Mouse (Mus musculus): ENCODE data around the gene Bfsp2. TPM values are rescaled to one million over a fixed set of nuclear protein-coding genes. Genes with fewer than 3 reads are reported as not detected.
A peak's percentile ranks its signal among the peaks of the same experiment; 100 is the strongest.

Gene Bfsp2
- total RNA-seq, 2 experiments from 2014 or later: 0.48 to 0.49 TPM

DNA sequence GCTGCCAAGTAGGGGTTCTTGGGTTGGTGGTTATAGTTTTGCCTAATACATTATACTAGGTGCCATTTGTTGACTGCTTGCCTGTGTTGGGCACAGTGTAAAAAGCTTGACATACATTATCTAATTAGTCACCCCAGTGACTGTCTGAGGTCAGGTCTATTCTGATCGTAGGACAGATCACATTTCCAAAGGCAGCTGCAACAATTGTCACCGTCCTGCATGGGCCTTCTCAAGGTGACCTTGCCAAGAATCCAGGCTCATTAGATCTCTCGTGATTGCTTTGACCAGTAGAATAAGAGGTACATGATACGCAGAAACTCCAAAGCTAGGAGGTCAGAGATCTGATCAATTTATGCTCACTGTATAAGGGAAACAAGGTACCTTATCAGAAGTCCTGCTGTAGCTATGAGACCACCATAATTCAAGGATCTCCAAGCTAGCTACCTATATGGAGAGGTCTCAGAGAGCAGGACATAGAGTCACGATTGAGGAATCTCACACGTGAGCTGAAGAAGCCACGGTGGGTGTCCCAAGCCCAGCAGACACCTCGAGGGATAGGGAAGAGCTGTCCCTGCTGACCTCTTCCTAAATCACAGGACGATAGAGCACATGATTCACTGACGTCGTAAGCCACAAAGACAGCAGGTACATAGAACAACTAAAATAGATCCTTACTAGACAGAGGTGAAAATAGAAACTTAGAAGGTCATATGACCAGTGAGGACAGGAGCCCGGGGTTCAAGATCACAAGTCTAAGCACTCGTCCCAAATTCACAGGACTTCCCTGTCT lies 49.6 kb downstream of the Bfsp2 start:
- DNase-seq: no peak

DNA sequence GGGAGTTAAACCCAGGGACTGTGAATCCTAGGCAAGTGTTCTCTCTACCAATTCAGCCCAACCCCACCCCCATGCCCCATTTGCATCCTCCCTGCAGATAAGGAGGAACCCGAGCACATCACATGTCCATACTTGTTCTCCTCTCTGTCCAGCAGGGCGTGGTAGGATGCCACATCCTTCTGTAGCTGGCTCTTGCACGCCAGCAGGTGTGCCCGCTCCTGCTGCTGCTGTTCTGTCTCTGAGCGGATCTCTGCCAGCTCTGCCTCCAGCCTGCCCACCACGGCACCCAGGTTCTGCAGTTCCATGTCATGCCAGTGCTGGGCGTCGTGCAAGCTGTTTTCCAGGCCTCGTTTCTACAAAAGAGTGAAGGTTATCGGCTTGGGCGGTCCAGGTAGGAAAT lies 53.8 kb downstream of the Bfsp2 start:
- DNase-seq: no peak

DNA sequence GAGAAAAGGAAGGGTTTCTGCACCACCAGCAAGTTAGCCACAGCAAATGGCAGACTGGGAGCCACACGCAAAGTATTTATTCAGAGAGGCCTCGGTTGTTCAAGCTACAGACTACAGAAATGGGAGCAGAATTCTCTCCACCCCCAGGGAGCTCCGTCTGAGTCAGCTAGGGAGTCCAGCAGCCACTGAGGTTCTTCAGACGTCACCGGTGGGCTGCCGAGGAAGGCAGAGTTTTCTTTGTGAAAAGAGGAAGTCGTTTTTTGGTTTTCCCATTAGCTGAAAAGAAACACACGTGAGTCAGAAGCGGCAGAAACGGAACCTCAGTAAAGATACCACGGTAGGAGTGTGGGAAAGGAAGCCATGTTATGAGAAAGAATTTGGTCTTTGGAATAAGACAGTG lies 55.4 kb downstream of the Bfsp2 start:
- no peak for DNase-seq

DNA sequence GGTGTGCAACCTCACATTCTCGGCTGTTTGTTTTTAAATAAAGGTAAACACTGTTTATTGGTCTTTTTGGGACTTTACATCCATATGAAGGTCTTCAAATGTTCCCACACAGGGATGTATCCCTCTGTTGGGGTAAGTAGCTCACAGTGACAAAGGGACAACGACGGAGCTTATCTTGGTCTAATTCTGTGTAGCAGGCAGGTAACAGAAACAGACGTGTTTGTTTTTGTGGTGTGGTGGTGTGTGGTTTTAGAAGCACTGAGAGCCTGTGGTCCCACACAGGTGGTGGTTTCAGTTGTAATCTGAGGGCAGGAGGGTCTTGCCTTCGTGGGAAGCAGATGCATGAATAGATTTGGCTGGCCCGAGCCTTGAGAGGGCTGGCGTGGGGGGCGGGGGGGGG lies 56.3 kb downstream of the Bfsp2 start:
- DNase-seq: no peak

DNA sequence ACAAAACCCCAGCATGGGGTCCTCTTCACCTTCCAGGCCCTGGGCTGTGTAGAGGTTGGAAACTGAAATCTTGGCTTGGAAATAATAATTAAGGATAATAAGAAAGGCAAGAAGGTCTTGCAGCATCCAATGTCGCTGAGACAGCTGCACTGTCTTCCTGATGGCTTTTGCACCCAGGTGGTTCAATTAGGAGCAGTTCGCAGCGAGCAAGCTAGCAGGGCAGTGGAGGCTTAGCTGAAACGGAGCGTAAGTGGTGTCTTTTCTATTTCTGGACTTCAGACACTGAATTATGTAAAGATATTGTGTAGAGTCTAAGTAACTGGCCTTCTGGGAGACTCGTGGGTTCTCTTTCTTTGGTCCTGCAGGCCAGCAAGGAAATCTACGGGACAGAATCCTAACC lies 56.8 kb downstream of the Bfsp2 start:
- DNase-seq: no peak

DNA sequence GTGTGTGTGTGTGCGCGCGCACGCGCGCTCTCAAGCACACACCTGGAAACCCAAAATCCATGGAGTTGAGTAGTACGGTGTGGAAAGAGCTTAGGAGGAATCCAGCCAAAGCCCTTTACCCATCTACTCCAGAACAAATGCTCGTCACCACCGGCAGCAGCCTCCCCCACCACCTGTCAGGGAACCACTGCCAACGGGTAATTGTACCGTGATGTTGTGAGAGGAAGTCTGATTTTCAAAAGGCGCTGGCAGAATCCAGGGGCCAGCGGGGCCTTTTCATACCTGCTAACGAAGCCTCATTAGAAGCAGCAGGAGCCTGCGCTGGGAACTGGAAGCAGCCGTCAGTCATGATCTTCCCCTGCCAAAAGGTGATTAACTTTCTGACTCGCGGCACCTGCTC lies 57.4 kb downstream of the Bfsp2 start:
- DNase-seq: no peak

DNA sequence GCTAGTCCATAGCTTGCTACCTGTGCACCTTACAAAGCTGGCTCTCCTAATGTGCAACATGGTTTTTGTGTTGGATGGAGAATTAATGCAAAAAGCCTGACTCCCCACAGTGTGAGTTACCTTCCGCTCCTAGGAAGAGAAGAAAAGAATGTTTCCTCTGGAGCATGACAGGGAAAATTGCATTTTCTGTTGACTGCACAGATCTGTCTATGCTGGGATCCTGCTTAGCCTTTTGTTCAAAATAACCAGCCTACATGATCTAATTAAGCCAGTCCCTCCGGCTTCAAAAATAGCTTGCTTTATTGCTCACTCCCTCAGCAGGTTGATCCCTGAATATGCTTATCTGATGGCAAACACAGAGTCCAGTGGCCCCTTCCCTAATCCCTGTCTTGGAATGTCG lies 59.4 kb downstream of the Bfsp2 start:
- no peak for DNase-seq

DNA sequence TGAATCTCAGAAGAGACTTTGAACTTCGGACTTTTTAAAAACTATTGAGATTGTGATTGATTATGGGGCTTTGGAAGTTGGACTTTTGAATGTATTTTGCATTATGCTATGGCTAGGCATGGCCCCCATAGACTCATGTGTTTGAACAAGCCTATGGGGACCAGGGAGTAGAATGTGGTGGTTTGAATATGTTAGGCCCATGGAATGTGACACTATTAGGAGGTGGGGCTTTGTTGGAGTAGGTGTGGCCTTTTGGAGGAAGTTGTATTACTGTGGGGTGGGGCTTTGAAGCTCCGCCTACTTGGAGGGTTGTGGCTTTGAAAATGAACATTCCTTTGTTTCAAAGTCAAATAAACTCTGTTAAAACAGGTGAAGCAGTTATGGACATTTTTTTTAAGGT lies 61.4 kb downstream of the Bfsp2 start:
- DNase-seq: no peak

DNA sequence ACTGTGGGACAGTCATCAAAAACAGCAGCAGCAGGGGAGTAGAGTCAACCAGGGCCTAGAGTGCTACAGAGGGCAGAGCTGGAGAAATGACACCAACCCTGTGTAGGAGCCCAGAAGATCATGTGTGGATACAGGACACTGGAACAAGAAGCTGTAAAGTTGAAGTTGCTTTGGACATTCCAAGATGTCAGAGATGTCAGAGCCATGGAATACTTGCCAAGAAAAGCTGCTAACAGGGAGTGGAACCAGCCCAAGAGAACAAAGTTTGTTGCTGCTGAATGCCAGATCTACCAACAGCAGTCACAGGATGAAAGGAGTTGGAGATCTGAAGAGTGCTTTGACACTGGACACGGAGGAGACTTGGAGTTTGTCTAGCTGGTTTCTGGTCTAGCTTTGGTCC lies 62.0 kb downstream of the Bfsp2 start:
- peak; percentile 12 for DNase-seq

DNA sequence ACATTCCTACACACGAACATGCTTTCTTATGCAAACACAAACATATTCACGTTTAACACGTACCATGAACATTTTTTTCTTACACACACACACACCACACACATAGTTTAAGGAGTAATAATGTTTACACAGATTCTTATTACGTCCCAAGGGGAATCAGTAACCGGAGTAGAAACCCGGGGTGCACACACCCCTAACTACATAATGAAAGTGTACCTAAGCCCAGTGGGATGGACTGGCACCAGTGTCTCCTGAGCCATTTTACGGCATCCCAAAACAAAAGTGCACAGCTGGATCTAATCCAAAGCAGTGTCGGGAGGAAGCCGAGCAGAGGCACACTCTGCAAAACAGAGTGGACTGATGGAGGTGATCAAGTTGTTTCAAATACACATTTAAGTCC lies 66.8 kb downstream of the Bfsp2 start:
- no peak for DNase-seq

DNA sequence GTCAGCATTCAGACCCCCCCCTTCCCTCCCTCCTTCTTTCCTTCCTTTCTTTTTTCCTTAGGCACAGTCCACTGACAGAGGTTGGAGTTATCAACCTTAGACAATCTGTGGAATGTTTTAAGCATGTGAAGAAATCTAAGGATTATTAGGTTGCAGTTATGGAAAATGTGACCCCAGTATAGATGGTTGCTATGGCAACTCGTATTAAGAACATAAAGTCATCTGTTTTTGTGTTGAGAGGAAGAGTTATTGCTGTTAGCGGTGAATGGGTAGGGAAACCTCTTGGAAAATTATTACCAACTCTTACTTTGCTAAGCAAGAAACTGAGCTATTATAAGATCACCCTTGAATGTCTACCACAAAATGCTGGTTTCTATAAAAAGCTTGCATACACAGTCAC lies 71.1 kb downstream of the Bfsp2 start:
- no peak for DNase-seq

DNA sequence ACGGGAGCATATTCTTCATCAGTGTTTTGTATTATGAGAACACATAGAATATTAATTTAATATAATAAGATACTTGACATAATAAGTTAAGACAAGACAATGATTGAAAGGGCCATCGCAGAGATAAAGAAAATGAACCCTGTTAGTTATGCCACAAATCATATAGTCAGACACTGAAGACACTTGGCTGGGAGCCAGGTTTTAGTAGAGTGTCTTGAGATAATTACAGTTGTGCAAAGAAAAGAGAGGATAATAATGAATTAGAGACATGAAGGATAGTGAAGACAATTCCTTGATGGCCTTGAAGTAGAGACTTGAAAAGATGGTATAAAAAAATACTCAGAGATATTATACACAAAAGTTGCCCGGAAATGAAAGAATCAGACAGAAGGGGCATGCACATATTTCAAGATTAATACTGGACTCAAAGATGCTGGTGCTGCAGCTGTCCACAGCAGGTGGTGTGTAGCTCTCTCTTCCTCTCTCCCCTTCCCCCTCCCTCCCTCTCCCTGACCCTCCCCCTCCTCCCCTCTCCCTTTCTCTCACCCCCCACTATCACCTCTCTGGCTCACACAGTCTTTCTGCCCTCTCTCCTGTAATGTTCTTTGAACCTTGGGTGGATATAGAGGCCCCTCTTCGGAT lies 72.0 kb downstream of the Bfsp2 start:
- DNase-seq: no peak

DNA sequence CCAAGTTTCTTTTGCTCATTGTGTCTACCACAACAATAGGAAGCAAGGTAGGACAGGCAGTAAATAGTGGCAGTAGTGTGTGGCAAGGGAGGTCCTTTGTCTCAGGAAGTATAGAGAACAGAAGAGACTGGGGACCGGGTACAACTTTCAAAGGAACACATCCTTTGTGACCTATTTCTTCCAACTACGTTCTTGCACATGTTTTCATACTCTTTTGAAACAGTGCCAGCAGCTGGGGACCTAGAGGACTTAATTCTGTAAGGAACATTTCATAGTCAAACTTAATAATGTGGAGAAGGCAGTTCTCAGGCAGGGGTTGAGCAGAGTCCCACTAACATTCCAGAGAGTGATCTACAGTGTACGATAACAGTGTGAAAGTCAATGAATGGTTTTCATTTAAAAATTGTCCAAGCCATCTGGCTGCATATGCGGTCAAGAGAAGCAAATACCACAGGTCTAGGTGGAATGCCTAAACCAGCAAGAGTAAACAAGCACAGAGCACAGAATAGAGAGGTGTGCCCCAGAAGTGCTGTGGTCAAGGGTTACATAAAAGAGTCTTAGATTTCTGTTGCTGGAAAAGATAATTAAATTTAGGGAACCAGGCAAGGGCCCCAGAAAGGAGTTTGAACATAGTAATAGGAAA lies 76.8 kb downstream of the Bfsp2 start:
- DNase-seq: no peak

DNA sequence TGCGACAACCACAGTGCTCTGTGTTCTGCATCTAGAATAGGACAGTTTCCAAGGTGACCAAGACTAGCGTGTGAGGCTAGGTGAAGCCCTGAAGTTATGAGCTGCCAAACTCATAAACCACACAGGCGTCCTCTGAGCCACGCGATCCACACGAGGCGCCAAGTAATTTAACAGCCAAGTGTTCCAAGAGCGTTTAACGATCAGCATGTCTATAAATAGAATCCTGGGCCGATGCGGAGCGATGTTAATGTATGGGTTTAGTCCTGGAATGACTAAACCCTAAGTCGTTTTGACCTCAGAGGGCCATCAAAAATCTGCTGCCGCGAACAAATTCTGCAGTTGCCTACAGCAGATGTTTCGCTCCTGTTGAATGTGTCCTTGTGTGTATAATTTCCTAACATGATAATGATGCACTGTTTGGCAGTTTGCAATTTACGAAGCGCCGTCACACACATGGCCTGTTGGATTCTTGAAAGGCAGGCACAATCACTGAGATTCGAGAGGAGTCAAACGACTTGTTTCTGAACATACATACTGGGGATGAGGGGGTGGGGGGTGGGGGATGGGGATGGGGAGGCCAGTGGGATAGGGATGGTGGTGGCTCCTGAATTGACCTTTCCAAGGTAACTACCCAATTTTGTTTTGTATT lies 81.6 kb downstream of the Bfsp2 start:
- peak; percentile 50 for DNase-seq

DNA sequence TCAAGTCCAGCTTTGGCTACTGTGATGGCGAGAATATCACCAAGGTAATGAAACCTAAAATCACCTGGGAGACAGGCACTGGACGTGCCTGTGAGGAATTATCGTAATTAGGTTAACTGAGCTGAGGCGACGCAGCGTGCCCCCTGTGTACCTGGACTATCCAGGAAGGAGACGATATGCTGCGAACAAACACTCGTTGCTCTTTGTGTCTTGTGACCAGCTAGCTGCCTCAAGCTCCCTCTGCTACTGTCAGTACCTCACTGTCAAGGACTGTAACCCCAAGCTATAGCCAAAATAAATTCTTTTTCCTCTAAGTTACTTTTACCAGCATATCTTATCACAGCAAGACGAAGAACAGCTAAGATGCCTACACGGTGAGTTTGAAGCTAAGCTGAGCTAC lies 87.0 kb downstream of the Bfsp2 start:
- no peak for DNase-seq

DNA sequence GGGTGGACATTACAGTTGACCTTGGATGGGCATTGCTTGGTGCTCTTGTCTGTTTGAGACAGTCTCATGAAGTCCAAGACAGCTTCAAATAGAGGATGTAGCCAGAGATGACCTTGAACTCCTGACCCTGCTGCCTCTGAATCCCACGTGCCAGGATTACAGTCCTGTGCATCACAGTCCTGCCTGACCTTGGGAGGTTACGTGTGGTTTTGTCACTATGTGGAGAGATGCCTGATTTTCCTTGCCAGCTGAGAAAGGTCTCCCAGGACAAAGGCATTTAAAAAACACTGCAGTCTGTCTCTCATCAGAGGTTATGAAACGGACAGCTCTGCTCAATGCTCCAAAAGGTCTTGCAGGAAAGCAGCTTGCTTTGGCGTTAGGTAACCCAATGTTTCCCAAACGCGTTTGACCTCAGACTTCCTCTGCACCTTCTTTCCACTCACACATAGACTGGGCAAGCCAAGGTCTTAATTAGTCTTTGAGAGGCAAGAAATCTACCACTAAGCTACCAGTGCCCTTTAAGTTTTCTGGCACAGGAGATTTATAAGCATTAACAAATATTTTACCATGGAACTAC lies 88.3 kb downstream of the Bfsp2 start:
- no peak for DNase-seq

DNA sequence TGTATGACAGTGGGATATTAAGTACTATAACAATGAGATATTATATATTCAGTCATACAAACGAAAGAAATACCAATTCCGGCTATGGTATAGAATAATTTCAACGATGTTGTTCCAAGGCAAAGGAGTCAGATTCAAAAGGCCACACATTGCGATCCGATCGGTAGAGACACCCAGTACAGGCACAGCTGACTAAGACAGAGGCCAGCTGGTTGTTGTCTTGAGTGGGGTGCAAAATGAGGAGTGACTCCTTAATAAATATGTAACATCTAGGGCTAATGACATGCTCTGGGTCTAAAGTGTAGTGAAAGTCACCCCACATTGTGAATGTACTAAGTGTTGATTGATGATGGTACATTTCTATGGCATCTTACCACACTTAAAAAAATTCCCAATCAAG lies 91.0 kb downstream of the Bfsp2 start:
- DNase-seq: no peak

DNA sequence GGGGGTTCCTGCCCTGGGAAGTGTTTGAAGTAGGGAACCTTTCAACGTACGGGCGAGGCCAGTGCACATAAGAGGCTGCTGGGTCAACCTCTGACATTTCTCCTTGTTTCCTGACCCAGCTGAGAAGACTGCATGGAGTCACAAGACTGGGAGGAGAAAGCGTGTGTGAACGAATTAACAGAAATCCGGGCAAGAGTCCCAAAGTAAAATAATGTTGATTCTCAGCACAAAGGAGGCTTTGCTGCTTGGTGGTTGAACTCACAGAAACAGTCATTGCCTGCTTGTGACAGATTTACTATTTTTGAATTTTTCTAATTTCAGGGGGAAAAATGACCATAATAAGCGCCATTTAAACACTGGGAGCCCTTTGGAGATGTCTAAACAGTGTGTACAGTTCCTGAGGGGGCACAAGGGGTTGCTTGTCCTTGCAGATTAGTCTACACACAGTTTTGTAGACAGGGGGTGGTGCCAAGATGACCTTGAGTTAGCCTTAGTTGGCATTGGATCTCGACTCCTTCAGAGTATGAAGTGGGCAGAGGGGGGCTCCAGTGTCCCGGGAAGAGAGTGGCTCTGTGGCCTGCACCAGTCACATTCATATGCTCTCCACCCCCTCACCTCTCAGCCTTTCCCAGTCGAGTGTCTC lies 93.1 kb downstream of the Bfsp2 start:
- DNase-seq: no peak

DNA sequence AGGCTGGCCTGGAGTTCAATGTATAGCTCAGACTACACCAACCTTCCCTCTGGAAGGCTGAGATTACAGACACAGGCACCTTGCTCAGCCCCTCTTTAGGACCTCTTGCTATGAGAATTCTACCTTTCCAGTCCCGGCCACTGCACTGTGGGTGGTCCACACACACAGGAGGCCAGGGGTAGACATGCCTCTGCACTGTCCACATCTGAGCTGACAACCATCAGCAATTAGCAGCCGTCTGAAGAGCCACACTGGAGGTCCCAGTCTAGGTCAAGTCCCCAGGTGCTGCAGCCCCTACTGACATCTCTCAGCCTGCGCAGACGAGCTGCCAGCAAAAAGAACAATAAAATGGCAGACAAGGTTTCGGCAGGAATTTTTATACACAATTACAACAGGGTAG lies 93.6 kb downstream of the Bfsp2 start:
- DNase-seq: no peak

DNA sequence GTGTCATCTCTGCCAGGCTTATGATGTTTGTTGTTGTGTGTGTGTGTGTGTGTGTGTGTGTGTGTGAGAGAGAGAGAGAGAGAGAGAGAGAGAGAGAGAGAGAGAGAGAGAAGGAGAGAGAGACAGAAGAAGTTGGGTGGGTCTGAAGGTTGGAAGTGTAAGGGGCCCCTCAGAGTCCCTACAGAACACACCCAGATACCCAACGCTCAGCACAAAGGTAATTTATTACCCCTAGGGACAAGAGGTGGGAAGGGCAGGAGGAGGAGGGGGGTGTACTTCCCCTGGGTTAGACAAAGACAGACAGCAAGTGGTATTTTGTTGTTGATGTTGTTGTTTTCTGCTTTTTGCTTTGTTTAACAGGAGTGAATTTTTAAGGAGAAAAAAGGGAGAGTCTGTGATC lies 94.6 kb downstream of the Bfsp2 start:
- no peak for DNase-seq

DNA sequence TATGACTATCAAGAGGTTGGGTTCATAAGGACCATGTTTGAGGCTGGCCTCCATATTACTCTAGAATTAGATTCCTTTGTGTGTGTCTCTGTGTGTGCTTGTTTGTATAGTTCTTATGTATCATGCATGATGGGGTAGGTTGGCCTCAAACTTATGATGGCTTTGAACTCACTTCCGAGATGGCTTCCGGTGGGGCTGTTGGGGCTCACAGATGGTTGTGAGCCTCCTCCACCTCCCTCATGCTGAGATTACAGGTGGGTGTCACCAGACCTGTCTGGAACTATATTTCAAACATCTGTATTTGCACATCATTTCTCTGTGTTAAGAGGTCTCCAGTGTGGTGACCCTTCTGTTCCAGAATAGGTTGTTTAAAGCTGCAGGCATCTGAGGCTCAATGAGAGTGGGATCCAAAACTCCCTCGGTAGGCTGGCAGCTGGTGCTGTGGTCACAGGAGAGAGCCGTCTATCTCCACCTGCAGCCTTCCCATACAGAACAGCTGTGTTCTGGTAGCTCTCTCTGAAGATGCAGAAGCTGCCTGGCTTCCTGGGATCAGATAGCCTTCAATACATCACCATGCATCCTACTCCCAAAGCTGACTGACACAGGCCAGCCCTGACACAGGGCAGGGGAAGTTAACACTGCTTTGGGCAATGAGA lies 96.0 kb downstream of the Bfsp2 start:
- no peak for DNase-seq

DNA sequence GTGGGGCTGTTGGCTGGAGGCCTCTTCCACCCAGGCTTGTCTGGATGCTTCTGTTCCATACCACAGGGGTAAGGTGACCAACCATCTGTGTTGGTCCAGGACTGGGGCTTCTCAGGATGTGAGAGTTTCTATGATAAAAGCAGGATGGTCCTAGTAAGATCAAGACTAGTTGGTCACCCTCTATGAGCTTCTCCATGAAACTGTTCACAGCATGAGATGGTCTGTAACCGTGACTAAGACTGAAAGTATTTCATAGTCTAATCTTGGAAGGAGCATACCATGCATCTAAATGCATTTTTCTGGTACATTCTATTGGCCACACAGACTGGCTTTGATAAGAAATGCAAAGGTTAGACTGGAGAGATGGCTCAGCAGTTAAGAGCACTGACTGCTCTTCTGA lies 96.6 kb downstream of the Bfsp2 start:
- no peak for DNase-seq

All from gastrocnemius, postnatal 25 days (tissue).